Mouse (Mus musculus): ENCODE data around the gene Cfap65.

GRCm38 (mm10) chr1:74857677-74858076, 77.7 kb downstream of the Cfap65 start:
- TF ChIP-seq POLR2A (IDR thresholded peaks at IDR 0.05; ENCODE audit: control insufficient read depth, extremely low read depth, insufficient read depth, low read length, poor library complexity) (no peak), CTCF (IDR thresholded peaks at IDR 0.05; ENCODE audit: borderline replicate concordance, control insufficient read depth, extremely low read depth, insufficient read depth, low read length, poor library complexity) (no peak)
